Mouse (Mus musculus): ENCODE data around the gene Cyba. TPM values are rescaled to one million over a fixed set of nuclear protein-coding genes. Genes with fewer than 3 reads are reported as not detected.

The Cyba gene
- total RNA-seq, 2 experiments from 2014 or later = 43.8 to 47.4 TPM

GRCm38 (mm10) chr8:122428163-122428562, 4.6 kb downstream of the Cyba start:
- intact Hi-C loops (cut with DNase I) = no loop called here
- no peak for DNase-seq

GRCm38 (mm10) chr8:122427607-122428006, 5.1 kb downstream of the Cyba start:
- intact Hi-C loops (cut with DNase I) = no loop called here
- no peak for DNase-seq

- DNase-seq = no peak
- intact Hi-C loops (cut with DNase I) = no loop called here
These were observed 6.6 kb downstream of the Cyba start for GRCm38 (mm10) chr8:122426145-122426544.

GRCm38 (mm10) chr8:122423659-122424058, 9.1 kb downstream of the Cyba start:
- peak; percentile 70 to 75 for DNase-seq
- intact Hi-C loops (cut with DNase I) = no loop called here

- intact Hi-C loops (cut with DNase I) = no loop called here
- DNase-seq = no peak
These were observed 9.5 kb downstream of the Cyba start for GRCm38 (mm10) chr8:122423217-122423616.

GRCm38 (mm10) chr8:122421376-122422070, 11.2 kb downstream of the Cyba start, which contains the start of gene Il17c:
Gene Il17c (plus strand): TSS chr8:122422020.
- DNase-seq = no peak
- intact Hi-C loops (cut with DNase I) = no loop called here

GRCm38 (mm10) chr8:122419881-122420555, 12.7 kb downstream of the Cyba start:
- intact Hi-C loops (cut with DNase I) = no loop called here
- DNase-seq = peak in 1 of 2 experiments; percentile 49

- intact Hi-C loops (cut with DNase I) = no loop called here
- DNase-seq = no peak
These were observed 17.2 kb downstream of the Cyba start for GRCm38 (mm10) chr8:122415554-122415953.

- DNase-seq = no peak
- intact Hi-C loops (cut with DNase I) = no loop called here
These were observed 18.4 kb downstream of the Cyba start for GRCm38 (mm10) chr8:122414311-122414710.

- intact Hi-C loops (cut with DNase I) = no loop called here
- DNase-seq = no peak
These were observed 25.1 kb downstream of the Cyba start for GRCm38 (mm10) chr8:122407678-122408077.

- DNase-seq = no peak
- intact Hi-C loops (cut with DNase I) = no loop called here
These were observed 27.5 kb downstream of the Cyba start for GRCm38 (mm10) chr8:122405146-122405805.

- intact Hi-C loops (cut with DNase I) = no loop called here
- DNase-seq = no peak
These were observed 34.5 kb downstream of the Cyba start for GRCm38 (mm10) chr8:122398186-122398585.

- DNase-seq = no peak
- intact Hi-C loops (cut with DNase I) = no loop called here
These were observed 37.4 kb downstream of the Cyba start for GRCm38 (mm10) chr8:122395291-122395690.

- DNase-seq = no peak
- intact Hi-C loops (cut with DNase I) = no loop called here
These were observed 39.0 kb downstream of the Cyba start for GRCm38 (mm10) chr8:122393717-122394116.

- DNase-seq = no peak
- intact Hi-C loops (cut with DNase I) = no loop called here
These were observed 42.0 kb downstream of the Cyba start for GRCm38 (mm10) chr8:122390758-122391157.

- DNase-seq = no peak
- intact Hi-C loops (cut with DNase I) = no loop called here
These were observed 43.4 kb downstream of the Cyba start for GRCm38 (mm10) chr8:122389357-122389756.

- intact Hi-C loops (cut with DNase I) = no loop called here
- no peak for DNase-seq
These were observed 49.7 kb downstream of the Cyba start for GRCm38 (mm10) chr8:122383039-122383438.

- intact Hi-C loops (cut with DNase I) = loop anchor here (5.0 kb wide), 1 partner anchor 101 kb away; the partner anchor contains the start of genes Ctu2 and Rnf166
- DNase-seq = peak; percentile 100
These were observed 56.1 kb downstream of the Cyba start, which contains the start of gene Zc3h18 for GRCm38 (mm10) chr8:122376365-122377231. Gene Zc3h18 (plus strand): TSS chr8:122376609.

GRCm38 (mm10) chr8:122375751-122376364, 56.9 kb downstream of the Cyba start:
- intact Hi-C loops (cut with DNase I) = loop anchor here (5.0 kb wide), 1 partner anchor 101 kb away; the partner anchor contains the start of genes Ctu2 and Rnf166
- DNase-seq = no peak

GRCm38 (mm10) chr8:122375320-122375719, 57.4 kb downstream of the Cyba start:
- intact Hi-C loops (cut with DNase I) = loop anchor here (5.0 kb wide), 1 partner anchor 102 kb away; the partner anchor contains the start of genes Ctu2 and Rnf166

More at GRCm38 (mm10) chr8:122375320-122375719, 57.4 kb downstream of the Cyba start:
- DNase-seq = no peak

Data from heart, postnatal 14 days (tissue).